Mouse (Mus musculus): ENCODE data around the gene Kdm2a. TPM values are rescaled to one million over a fixed set of nuclear protein-coding genes. Genes with fewer than 3 reads are reported as not detected.

The Kdm2a gene
- polyA plus RNA-seq (2016; fragmentation: Nextera tagmentation; extraction: Ambion mirVana): 51.6 and 53.9 TPM in 2 replicates

- peak within 1 kb of the TSS; percentile 96 for H3K4me3 ChIP-seq
- H3K9me3 ChIP-seq: no peaks in the 10 kb centered on the region
- H3K27me3 ChIP-seq (ENCODE audit: insufficient read depth, poor library complexity, severe bottlenecking): peaks cover 11% of the 10 kb centered on the region
- H3K27ac ChIP-seq: peak within 1 kb of the TSS; percentile 99
- 1% methylated on average over 82 of the region's 82 CpGs for WGBS
- DNase-seq (ENCODE audit: low spot score): peak; percentile 52
- H3K36me3 ChIP-seq: peaks cover 11% of the 10 kb centered on the region; the same call in 1 of the 2 replicates
- peaks cover 37% of the 10 kb centered on the region for H3K4me1 ChIP-seq (replicated peaks)
Measured at GRCm38 (mm10) chr19:4397798-4398629, at the start of gene Kdm2a. Gene Kdm2a, minus strand, starts transcription at chr19:4398285.

GRCm38 (mm10) chr19:4447445-4447844 is 49.4 kb upstream of the Kdm2a start:
- no peak overlapping the region for H3K4me3 ChIP-seq
- DNase-seq (ENCODE audit: low spot score): no peak
- no peak overlapping the region for H3K27ac ChIP-seq
- H3K27me3 ChIP-seq (ENCODE audit: insufficient read depth, poor library complexity, severe bottlenecking): no peaks in the 10 kb centered on the region
- 84% methylated on average over 9 of the region's 9 CpGs for WGBS
- no peaks in the 10 kb centered on the region for H3K9me3 ChIP-seq
- no peaks in the 10 kb centered on the region for H3K36me3 ChIP-seq
- H3K4me1 ChIP-seq (replicated peaks): peaks cover 20% of the 10 kb centered on the region

GRCm38 (mm10) chr19:4446661-4447420 is 48.8 kb upstream of the Kdm2a start:
- Histone ChIP-seq H3K36me3 (no peaks in the 10 kb centered on the region), H3K9me3 (no peaks in the 10 kb centered on the region), H3K27me3 (ENCODE audit: insufficient read depth, poor library complexity, severe bottlenecking) (no peaks in the 10 kb centered on the region), H3K4me1 (replicated peaks) (peaks cover 20% of the 10 kb centered on the region), H3K27ac (no peak overlapping the region), H3K4me3 (no peak overlapping the region)
- no peak for DNase-seq (ENCODE audit: low spot score)
- 89% methylated on average over 8 of the region's 8 CpGs for WGBS

- peak; percentile 75 for DNase-seq (ENCODE audit: low spot score)
- peaks cover 42% of the 10 kb centered on the region for H3K4me1 ChIP-seq (replicated peaks)
- H3K27ac ChIP-seq: peak overlapping the region; percentile 66; the same call in 1 of the 2 replicates
- peaks cover 32% of the 10 kb centered on the region for H3K27me3 ChIP-seq (ENCODE audit: insufficient read depth, poor library complexity, severe bottlenecking)
- WGBS: 9% methylated on average over 3 of the region's 3 CpGs
- no peak overlapping the region for H3K4me3 ChIP-seq
- no peaks in the 10 kb centered on the region for H3K36me3 ChIP-seq
- H3K9me3 ChIP-seq: 0 out of 2 replicates have a peak, but pooled peaks cover 3% of the 10 kb centered on the region
Measured at GRCm38 (mm10) chr19:4442408-4442807, 44.3 kb upstream of the Kdm2a start.

- Histone ChIP-seq H3K27ac (peak overlapping the region; percentile 66), H3K4me1 (replicated peaks) (peaks cover 42% of the 10 kb centered on the region), H3K9me3 (0 out of 2 replicates have a peak, but pooled peaks cover 3% of the 10 kb centered on the region), H3K4me3 (no peak overlapping the region), H3K27me3 (ENCODE audit: insufficient read depth, poor library complexity, severe bottlenecking) (peaks cover 32% of the 10 kb centered on the region), H3K36me3 (no peaks in the 10 kb centered on the region)
- WGBS: 32% methylated on average over 10 of the region's 10 CpGs
- DNase-seq (ENCODE audit: low spot score): peak; percentile 49
Measured at GRCm38 (mm10) chr19:4441621-4442161, 43.6 kb upstream of the Kdm2a start.

GRCm38 (mm10) chr19:4441090-4441591 is 43.1 kb upstream of the Kdm2a start:
- WGBS: 24% methylated on average over 6 of the region's 6 CpGs
- 0 out of 2 replicates have a peak overlapping the region, but pooled peaks have one; percentile 66 for H3K27ac ChIP-seq

GRCm38 (mm10) chr19:4440222-4440621 is 42.1 kb upstream of the Kdm2a start:
- peaks cover 32% of the 10 kb centered on the region for H3K27me3 ChIP-seq (ENCODE audit: insufficient read depth, poor library complexity, severe bottlenecking)
- no peaks in the 10 kb centered on the region for H3K36me3 ChIP-seq
- WGBS: 11% methylated on average over 8 of the region's 8 CpGs
- no peak for DNase-seq (ENCODE audit: low spot score)
- H3K9me3 ChIP-seq: 0 out of 2 replicates have a peak, but pooled peaks cover 6% of the 10 kb centered on the region
- no peak overlapping the region for H3K4me3 ChIP-seq
- H3K4me1 ChIP-seq (replicated peaks): peaks cover 42% of the 10 kb centered on the region
- no peak overlapping the region for H3K27ac ChIP-seq

More at GRCm38 (mm10) chr19:4441090-4441591, 43.1 kb upstream of the Kdm2a start:
- H3K4me3 ChIP-seq: no peak overlapping the region
- peaks cover 42% of the 10 kb centered on the region for H3K4me1 ChIP-seq (replicated peaks)
- peaks cover 32% of the 10 kb centered on the region for H3K27me3 ChIP-seq (ENCODE audit: insufficient read depth, poor library complexity, severe bottlenecking)
- H3K9me3 ChIP-seq: 0 out of 2 replicates have a peak, but pooled peaks cover 3% of the 10 kb centered on the region
- no peaks in the 10 kb centered on the region for H3K36me3 ChIP-seq
- DNase-seq (ENCODE audit: low spot score): peak; percentile 61

GRCm38 (mm10) chr19:4439161-4439801 is 41.2 kb upstream of the Kdm2a start, which contains the start of gene Rhod:
Gene Rhod, minus strand, starts transcription at chr19:4439432.
- peaks cover 32% of the 10 kb centered on the region for H3K27me3 ChIP-seq (ENCODE audit: insufficient read depth, poor library complexity, severe bottlenecking)
- peaks cover 42% of the 10 kb centered on the region for H3K4me1 ChIP-seq (replicated peaks)
- DNase-seq (ENCODE audit: low spot score): peak; percentile 53

GRCm38 (mm10) chr19:4438791-4439160 is 40.7 kb upstream of the Kdm2a start:
- WGBS: 8% methylated on average over 8 of the region's 8 CpGs
- Histone ChIP-seq H3K27me3 (ENCODE audit: insufficient read depth, poor library complexity, severe bottlenecking) (peaks cover 32% of the 10 kb centered on the region), H3K27ac (peak overlapping the region; percentile 85), H3K4me1 (replicated peaks) (peaks cover 42% of the 10 kb centered on the region), H3K4me3 (peak overlapping the region; percentile 78), H3K36me3 (no peaks in the 10 kb centered on the region), H3K9me3 (0 out of 2 replicates have a peak, but pooled peaks cover 7% of the 10 kb centered on the region)
- no peak for DNase-seq (ENCODE audit: low spot score)

More at GRCm38 (mm10) chr19:4439161-4439801, 41.2 kb upstream of the Kdm2a start, which contains the start of gene Rhod:
- Histone ChIP-seq H3K9me3 (0 out of 2 replicates have a peak, but pooled peaks cover 7% of the 10 kb centered on the region), H3K36me3 (no peaks in the 10 kb centered on the region), H3K27ac (peak within 1 kb of the TSS; percentile 85), H3K4me3 (peak within 1 kb of the TSS; percentile 78)
- WGBS: under 1% methylated on average over 51 of the region's 51 CpGs

GRCm38 (mm10) chr19:4437886-4438285 is 39.8 kb upstream of the Kdm2a start:
- WGBS: 78% methylated on average over 6 of the region's 6 CpGs
- H3K4me3 ChIP-seq: peak overlapping the region; percentile 78; the same call in 1 of the 2 replicates
- H3K9me3 ChIP-seq: 0 out of 2 replicates have a peak, but pooled peaks cover 7% of the 10 kb centered on the region
- peaks cover 32% of the 10 kb centered on the region for H3K27me3 ChIP-seq (ENCODE audit: insufficient read depth, poor library complexity, severe bottlenecking)
- H3K36me3 ChIP-seq: no peaks in the 10 kb centered on the region
- DNase-seq (ENCODE audit: low spot score): no peak
- peaks cover 42% of the 10 kb centered on the region for H3K4me1 ChIP-seq (replicated peaks)
- no peak overlapping the region for H3K27ac ChIP-seq

GRCm38 (mm10) chr19:4436254-4436653 is 38.2 kb upstream of the Kdm2a start:
- Histone ChIP-seq H3K36me3 (no peaks in the 10 kb centered on the region), H3K4me3 (no peak overlapping the region), H3K9me3 (0 out of 2 replicates have a peak, but pooled peaks cover 7% of the 10 kb centered on the region), H3K27ac (no peak overlapping the region), H3K4me1 (replicated peaks) (peaks cover 30% of the 10 kb centered on the region), H3K27me3 (ENCODE audit: insufficient read depth, poor library complexity, severe bottlenecking) (peaks cover 32% of the 10 kb centered on the region)
- WGBS: 93% methylated on average over 3 of the region's 3 CpGs
- DNase-seq (ENCODE audit: low spot score): no peak

- Histone ChIP-seq H3K4me1 (replicated peaks) (peaks cover 18% of the 10 kb centered on the region), H3K27me3 (ENCODE audit: insufficient read depth, poor library complexity, severe bottlenecking) (peaks cover 21% of the 10 kb centered on the region), H3K4me3 (no peak overlapping the region), H3K27ac (no peak overlapping the region), H3K9me3 (0 out of 2 replicates have a peak, but pooled peaks cover 7% of the 10 kb centered on the region), H3K36me3 (no peaks in the 10 kb centered on the region)
- 91% methylated on average over 1 of the region's 1 CpGs for WGBS
- DNase-seq (ENCODE audit: low spot score): no peak
Measured at GRCm38 (mm10) chr19:4434999-4435398, 36.9 kb upstream of the Kdm2a start.

All from hindbrain, embryonic 10.5 days (tissue).